Mouse (Mus musculus): ENCODE data around the gene Rapgef4.

Gene Rapgef4

DNA sequence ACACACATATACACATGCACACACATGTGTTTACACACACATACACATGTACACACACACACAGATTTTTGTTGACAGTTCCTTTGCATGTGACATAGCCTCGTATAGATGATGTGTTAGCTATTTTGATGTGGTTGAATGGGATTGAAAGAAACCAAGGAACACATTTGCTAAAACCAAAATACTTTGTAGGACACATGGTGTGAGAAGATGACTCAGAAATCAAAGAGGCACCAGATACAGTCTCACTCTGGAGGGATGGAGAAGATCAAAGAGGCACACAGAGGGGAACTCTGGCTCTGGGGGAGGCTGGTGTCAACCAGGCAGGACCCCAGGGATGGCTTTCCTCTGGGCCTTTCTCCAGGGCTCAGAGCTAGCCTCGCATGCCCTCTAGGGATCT lies 4.7 kb downstream of the Rapgef4 start:
- no peak for DNase-seq (ENCODE audit: low read depth)

DNA sequence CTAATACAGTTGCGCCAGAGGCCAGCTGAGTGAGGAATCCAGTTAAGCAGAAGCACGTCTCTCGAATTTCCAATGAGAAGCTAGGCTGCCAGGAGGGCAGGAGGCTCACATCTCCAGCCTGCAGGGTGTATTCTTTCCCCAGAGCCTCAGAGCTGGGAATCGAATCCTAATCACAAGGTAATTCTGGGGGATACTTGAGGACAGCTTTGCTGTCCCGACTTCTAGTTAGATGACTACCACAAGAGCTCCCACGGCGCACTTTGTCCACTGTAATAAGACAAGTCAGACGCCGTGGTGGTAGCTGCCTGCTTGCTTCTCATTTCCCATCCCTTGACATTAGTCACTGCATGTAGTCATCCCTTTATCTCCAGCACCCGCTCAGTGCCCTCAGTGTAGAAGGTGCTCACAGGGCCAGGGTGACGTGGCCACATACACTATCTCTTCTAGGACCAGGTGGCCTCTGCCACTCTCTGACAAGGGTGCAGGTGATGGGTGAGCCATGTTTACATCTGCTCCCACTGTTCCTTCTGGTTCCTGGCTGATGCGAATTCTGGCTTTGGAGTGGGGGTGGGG lies 5.3 kb downstream of the Rapgef4 start:
- no peak for DNase-seq (ENCODE audit: low read depth)

DNA sequence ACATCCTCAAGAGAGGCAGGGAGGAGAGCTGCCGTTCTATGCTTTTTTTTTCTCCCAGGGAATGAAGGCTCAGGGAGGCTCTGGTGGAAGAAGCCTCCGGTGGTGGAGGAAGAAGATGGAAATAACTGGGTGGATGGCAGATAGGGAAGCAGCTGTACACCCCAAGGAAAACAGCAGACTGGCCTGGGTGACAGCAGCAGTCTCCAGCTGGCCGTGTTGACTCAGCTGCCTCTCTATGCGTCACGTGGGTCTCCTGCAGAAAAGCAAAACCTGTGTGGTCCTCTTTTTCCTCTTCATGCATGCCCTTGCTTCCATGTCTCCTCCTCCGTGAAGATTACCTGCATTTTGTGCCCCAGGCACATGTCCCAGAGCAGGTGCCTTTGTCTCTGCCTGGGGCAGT lies 7.5 kb downstream of the Rapgef4 start:
- no peak for DNase-seq (ENCODE audit: low read depth)

DNA sequence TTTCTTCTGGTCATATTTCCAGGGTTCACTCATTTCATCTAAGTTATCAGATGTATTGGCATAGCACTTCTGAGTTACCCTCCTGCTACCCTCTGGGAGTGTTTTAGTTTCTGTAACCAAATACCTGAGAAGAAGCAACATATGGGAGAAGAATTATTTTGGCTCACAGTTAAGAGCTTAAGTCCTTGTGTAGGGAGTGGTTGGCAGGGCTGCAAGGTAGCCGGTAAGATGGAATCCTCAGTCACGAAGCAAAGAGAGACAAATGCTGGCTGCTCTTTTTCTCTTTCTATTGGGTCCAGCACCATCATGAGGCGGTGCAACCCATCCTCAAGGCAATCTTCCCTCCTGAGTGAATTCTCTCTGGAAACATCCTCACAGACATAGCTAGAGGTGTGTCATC lies 11.1 kb downstream of the Rapgef4 start:
- DNase-seq (ENCODE audit: low read depth), result no peak

DNA sequence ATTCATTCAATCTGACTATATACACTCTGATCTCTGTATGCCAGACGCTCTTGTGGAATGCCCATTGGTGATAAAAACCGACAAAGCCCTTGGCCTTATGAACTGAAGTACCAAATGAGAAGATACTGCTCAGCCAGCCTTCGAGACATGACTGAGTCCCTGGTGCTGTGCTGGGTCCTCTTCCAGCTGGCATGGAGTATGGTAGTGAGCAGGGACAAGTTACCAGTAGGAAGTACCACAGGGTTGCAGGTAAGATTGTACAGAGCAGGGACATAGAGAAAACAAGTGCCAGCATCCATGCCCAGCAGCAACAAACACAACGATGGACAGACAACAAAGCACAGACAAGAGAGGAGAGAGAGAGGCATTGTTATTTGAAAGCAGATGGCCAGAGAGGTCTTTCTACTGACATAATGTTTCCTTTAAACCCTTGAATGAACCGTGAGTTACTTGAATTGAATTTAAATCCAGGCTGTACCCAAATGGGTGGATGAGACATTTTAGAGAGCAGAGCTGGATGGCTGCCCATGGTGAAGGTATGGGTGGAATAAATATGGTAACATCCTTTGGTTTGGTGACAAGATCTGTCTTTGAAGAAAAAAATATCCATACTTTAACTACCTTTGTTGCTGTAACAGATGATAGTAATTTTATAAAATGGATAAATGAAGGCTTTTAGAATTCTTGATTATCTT lies 12.8 kb downstream of the Rapgef4 start:
- DNase-seq (ENCODE audit: low read depth), result no peak

DNA sequence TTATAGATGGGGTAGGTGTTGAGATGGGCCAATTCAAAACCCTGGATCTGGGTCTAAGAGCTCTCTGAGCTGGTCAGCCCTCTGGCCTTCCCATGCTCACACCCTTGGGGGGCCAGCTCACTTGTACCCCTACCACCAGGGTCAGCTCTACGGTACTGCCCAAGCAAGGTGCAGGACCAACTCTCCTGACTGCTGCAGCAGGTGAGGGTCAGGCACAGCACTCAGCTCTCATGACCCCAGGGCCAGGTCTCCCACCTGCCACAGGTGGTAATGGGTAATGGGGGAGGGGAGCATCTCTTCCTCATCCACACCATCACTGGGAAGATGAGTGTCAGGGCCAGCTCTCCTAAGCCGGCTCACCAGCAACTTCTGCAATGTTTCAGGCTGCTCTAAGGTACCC lies 17.5 kb downstream of the Rapgef4 start:
- DNase-seq (ENCODE audit: low read depth), result no peak

DNA sequence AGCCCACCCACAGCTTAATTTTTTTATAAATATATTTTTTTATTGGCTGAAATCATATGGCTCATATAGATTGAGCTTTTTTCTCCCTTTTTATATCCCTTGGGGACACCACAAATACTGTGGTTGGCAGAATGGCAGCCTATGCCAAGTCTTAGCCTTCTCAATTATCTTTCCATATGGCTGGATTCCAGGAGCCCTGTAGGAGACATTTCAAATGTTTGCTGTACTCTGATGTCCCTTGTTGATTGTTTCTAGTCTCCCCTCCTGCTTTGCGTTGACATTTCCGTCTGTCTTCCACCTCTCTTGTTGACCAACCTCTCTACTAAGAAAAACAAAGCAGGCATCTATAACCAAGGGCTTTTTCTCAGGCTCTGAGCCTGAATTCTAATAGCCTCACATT lies 19.1 kb downstream of the Rapgef4 start:
- DNase-seq (ENCODE audit: low read depth), result no peak

DNA sequence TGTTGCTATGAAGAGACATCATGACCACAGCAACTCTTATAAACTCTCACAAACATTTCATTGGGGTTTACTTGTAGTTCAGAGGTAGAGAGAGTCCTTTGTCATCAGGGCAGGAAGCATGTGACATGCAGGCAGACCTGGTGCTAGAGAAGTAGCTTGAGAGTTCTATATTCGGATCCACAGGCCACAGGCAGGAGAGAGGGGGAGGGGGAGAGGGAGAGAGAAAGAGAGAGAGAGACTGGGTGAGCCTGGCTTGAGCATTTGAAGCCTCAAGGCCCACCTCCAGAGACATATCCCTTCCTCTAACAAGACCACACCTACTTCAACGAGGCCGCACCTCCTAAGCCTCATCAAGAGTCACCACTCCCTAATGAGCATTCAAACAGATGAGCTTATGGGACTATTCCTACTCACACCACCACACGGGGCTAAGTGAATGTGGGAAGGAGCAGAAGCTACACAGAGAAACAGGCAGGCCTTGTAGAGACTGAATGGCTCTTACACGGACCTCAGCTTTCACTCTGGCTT lies 21.9 kb downstream of the Rapgef4 start:
- no peak for DNase-seq (ENCODE audit: low read depth)

DNA sequence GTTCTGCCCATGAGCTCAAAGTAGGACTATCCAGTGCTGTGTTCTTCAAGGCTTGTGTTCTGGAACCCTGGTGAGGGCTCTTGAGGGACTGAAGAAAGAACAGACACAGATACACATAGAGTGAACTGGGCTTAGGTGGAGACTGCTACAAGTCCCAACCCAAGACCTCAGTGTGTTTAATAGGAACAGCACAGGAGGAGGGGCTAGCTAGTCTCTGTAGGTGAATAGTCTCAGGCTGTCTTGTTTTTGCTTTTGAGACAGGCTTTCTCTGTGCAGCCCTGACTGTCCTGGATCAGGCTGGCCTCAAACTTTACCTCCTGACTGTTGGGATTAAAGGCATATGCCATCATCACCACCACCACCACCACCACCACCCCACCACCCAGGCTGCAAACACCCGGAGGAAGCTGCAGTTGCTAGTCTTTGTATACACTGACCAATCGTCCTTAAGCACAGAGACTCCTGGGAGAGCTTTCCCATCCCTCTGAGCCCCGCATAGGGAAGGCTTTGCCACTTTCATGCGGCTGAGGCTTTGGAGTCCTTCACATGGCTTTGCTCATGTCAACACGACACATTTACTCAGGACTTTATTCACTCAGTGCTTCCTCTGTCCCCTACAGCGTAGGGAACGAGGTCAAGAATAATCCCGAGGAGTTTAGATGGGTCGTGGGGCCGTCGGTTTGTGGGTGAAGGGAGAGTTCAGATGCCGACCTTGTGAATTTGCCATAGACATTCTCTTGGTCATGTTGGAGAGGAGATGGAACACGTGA lies 22.9 kb downstream of the Rapgef4 start:
- no peak for DNase-seq (ENCODE audit: low read depth)

DNA sequence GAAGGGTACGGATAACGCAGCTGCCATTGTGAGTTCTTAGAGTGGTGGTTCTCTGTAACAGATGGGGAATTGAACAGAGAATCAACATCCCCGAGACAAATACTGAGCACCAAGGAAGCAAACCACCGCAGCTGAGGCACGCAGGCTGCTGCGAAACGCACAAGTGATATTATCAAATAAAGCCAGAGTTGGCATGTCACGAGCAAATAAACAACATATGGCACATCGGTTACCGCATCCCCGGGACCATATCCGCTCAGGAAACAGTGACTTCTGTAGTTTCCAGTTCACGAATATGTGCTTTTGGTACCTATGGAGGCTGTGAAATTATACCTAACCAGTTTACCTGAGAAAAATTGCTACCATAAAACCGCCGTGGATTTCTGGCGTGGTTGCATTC lies 24.0 kb downstream of the Rapgef4 start:
- no peak for DNase-seq (ENCODE audit: low read depth)

DNA sequence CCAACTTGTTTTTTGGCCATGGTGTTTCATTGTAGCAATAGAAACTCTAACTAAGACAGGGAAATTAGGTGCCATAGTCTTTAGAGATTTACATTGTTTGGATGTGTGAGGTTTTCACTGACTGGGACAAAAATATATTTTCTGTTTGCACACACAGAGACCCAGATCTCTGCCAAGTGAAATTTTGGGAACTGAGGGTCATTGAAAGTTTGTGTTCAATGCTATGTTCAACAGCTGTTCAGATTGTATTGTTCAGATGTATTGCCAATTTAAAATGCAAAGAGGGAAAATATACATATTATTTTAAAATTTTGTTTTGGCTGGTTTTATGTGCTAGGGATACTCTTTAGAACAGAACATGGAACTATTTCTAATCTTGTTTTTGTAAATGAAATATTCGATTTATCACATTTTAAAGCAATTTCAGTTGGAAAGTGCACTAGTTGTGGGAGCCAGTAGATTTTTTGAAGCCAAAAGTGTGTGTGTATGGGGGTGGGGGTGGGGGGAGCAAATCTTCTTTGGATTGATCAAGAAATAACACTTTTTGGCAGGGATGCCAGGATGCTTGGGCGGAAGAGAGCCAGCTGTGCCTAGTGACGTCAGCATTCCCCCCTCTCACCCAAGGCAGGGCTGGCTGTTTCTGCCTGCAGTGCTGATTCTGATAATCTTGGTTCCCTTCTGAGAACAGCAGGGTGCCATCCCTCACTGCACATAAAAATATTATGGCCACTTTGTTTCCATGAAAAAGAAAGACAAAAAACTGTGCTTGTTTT lies 28.6 kb downstream of the Rapgef4 start:
- DNase-seq (ENCODE audit: low read depth), result no peak

DNA sequence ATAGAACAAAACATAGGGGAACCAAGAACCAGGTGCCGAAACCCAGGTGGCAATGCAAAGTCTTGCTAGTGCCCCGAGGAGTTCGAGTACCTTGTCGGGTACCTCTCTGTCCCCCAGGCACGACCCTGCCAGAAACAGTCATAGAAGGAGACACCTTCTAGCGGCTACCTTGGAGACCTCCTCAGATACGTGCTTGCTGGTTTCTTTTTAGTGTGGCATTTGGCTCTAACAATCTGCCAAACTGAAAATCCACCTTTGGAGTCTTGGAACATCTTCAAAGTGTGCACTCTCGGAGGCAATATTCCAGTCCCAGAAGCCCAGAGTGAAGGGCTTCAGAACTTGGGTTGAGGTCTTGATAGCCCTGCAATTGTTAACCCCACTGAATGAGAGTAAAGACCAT lies 34.3 kb downstream of the Rapgef4 start:
- DNase-seq (ENCODE audit: low read depth), result no peak

DNA sequence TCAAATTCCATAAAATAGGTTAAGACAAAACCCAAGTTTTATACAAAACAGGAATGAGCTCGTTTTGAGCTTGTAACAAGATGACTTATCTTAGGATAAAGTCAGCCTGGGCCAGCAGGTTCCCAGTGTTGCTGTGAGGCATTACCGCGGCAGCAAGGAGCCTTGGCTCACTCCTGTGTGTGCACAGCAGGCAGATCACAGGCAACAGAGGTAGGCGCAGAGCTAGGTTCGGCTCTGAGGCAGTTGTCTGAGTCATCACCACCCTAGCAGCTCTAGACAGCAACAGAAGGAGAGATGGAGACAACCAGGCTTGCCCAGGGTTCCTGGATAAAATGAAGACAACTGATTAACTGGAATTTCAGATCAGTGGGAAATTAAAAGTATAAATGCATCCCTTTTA lies 35.0 kb downstream of the Rapgef4 start:
- no peak for DNase-seq (ENCODE audit: low read depth)

DNA sequence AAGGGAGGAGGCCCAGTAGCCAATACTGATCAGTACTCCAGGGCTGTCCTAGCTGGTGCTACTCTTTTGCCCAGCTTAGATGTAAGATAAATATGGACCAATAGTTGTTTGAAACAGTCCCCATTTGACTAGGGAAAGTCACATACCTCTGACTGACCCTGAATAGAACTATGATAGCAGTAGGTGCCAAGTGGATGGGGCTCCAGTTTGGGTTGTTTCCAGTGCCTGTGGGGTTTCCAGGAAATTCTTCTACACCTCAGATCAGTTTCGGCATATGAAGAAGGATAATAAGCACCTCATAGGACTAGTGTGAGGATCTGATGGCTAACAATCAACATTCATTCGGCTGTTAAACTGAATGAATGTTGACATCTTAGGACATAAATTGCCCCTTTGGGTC lies 36.1 kb downstream of the Rapgef4 start:
- DNase-seq (ENCODE audit: low read depth), result no peak

DNA sequence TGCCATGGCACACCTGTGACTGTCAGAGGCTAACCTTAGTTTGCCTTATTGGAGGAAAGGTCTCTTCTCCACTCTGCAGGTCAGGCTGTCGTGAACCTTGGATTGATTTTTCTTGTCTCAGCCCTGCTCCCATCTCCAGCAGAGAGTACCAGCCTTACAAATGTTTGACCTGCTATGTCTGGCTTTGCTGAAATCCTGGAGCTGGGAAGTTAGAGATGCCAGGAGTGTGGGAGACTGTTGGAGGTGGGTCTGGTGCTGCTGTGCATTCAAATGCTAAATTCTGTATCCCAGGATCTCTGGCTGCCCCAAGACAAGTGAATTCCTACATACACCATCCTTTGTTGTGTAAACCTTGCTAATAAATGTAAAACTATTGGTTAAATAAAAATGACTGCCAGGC lies 37.7 kb downstream of the Rapgef4 start:
- DNase-seq (ENCODE audit: low read depth), result no peak

DNA sequence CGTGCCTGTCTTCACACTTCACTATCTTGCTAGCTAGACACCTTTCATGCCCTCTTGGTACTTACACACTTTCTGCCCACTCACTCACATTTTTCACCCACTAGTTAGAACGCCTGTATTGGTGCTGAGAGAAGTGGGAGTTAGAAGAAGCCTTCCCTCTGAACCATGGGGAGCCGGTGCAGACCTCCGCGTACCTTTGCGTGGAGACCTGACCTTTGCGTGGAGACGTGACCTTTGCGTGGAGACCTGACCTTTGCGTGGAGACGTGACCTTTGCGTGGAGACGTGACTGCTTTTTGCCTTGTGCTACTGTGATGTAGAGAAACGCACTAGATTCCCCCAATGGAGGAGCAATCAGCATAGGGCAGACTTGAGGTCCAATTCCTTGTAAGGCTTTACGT lies 39.7 kb downstream of the Rapgef4 start:
- DNase-seq (ENCODE audit: low read depth), result no peak

DNA sequence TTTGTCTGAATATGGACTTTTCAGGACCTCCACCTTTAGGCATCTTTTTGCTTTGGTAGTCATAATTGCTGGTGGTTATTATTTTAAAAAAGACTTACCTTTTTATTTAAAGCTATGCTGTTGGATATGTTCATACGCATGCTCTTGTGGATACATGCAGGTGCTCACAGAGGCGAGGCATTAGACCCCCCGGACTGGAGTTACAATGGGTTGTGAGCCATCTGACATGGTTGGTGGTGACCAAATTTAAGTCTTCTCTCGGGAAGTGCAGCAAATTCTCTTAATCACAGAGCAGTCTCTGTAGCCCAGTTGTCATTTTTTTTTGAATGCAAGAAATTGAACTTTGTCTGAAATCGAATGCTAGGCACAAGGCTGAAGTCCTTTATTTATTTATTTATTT lies 40.4 kb downstream of the Rapgef4 start:
- DNase-seq (ENCODE audit: low read depth), result no peak

DNA sequence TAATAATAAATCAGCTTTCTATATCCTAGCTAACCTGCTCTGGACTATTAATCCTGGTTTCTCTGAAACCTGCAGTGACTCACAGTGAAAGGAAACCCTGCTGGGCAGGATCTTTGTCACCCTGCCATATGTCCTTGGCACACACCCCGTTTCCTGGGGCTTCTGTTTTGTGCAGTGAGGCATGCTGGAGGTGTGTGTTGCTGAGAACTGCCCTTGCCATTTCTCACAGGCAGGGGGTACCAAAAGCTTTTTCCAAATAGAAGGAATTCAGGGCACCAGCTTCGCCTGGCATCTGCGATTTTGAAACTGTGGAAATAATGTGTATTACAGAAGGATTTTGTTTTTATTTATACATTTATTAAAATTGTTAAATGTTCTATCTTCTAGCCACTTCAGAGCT lies 40.8 kb downstream of the Rapgef4 start:
- DNase-seq (ENCODE audit: low read depth), result peak; percentile 19

DNA sequence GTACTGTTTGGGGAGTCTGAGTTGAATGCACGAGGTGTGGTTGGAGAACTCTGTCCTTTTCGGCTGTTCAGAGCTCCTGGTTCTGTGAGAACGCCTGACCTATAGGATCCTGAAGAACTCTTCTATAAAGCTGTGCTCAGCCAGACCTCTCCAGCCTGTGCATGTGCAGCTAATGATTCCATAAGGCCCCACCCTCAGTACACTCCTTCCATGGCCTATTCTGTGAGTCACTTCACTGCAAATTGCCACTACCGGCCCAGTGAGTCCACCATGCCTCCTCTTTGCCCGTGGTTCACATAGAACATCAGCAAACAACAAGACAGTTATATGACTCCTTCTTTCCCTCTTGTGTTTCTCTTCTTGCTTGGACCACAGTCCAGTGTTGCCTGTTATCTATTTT lies 42.8 kb downstream of the Rapgef4 start:
- no peak for DNase-seq (ENCODE audit: low read depth)

DNA sequence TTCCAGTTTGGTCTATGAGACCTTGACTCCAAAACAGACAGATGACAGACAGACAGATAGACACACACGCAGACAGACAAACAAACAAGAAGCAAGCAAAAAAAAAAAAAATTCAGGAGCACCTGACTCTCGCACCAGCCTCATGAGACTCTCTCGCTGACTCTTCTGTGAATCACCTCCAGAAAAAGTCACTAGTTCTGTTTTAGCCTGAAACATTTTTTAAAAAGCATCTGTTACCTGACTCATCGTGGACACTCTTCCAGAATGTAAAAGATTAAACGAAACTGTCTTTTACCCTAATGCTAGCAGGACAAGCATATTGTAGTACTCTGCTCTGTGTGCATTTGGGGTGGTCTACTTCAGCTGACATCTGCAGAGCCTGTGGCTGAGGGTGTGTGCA lies 44.6 kb downstream of the Rapgef4 start:
- no peak for DNase-seq (ENCODE audit: low read depth)

DNA sequence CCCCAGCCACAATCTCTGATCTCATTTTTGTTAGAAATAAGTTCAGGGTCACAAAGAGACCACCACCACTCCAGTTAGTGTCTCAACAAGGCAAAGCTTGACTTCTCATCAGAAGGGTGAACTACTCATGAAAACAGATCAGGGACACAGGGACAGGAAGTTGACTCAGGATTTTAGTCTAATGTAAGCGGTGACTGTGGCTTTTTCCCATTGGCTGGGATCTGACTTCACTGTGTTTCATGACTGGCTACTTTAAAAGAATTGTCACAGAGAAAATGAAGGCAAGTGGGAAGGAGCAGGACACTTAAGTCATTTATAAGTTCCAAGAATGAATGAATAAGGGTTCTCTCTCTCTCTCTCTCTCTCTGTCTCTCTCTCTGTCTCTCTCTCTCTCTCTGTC lies 45.5 kb downstream of the Rapgef4 start:
- no peak for DNase-seq (ENCODE audit: low read depth)

DNA sequence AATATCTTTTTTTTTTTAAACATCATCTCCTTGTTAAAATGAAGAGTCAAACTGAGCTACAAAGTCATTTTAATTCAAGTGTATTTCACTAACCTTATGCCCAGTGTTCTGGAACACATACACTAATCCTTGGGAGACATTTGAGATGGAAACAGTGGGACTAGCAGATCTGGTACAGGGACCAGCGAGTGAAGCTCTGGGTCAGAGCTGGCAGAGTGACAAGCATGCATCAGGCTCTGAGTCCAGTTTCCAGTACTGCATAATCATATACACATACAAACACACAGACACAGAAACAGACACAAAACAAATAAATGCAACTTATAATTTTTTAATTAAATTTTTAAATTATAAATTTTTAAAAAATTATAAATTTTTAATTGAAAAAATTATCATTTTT lies 48.0 kb downstream of the Rapgef4 start:
- DNase-seq (ENCODE audit: low read depth), result no peak

Data from fibroblast of lung, adult 2 months (primary cell).